Mouse (Mus musculus) splenic B cell, adult 2 months (primary cell): ENCODE data around the gene Dcxr.
A peak's percentile ranks its signal among the peaks of the same experiment; 100 is the strongest.
"Not testable (repeated sequence)": the region's sequence is repeated elsewhere in the genome, so short reads cannot be mapped to it uniquely, and the experiment has no call there.

ENCODE experiments used
- DNase-seq: peaks from one replicate; pipeline ENCODE4 v3.0.0-alpha.2; 2011; ENCODE audit warnings: low read depth, low spot score
- H3K27me3 ChIP-seq: 2 replicates; pipeline ENCODE4 v1.6.1; 2012; ENCODE audit warnings: mild to moderate bottlenecking, low read length, moderate library complexity, mixed read lengths; ENCODE audit not compliant: control insufficient read depth, poor library complexity, insufficient read depth, severe bottlenecking
- H3K36me3 ChIP-seq: 2 replicates; pipeline ENCODE4 v1.6.1; 2012; ENCODE audit warnings: mild to moderate bottlenecking, low read length, moderate library complexity, mixed read lengths; ENCODE audit not compliant: control insufficient read depth, poor library complexity, insufficient read depth, severe bottlenecking

Dcxr gene

DNA sequence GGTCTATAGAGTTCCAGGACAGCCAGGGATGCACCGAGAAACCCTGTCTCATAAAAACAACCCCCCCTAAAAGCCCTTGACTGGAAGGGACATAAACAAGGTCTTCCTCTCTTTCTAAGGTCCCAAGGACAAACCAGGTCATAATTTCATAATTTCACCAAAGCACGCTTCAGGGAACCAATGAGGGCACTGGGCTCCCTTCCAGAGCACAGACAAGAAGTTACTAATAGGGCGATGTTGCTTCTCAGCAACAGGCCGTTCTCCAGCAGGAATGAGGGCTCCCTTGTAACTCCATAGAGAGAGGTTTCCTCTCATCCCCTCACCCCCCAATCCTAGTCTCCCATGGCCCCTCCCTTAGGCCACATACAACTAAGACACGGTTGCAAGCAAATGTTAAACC lies 13.9 kb upstream of the Dcxr start:
- Histone ChIP-seq H3K27me3 (no peaks in the 10 kb centered on the region), H3K36me3 (no peaks in the 10 kb centered on the region)
- DNase-seq: no peak

GRCm38 (mm10) chr11:120736424-120736823 lies 9.3 kb upstream of the Dcxr start:
- DNase-seq: no peak
- Histone ChIP-seq H3K36me3 (no peaks in the 10 kb centered on the region), H3K27me3 (no peaks in the 10 kb centered on the region)

GRCm38 (mm10) chr11:120733521-120733920 lies 6.4 kb upstream of the Dcxr start:
- Histone ChIP-seq H3K27me3 (no peaks in the 10 kb centered on the region), H3K36me3 (no peaks in the 10 kb centered on the region)
- DNase-seq: no peak

DNA sequence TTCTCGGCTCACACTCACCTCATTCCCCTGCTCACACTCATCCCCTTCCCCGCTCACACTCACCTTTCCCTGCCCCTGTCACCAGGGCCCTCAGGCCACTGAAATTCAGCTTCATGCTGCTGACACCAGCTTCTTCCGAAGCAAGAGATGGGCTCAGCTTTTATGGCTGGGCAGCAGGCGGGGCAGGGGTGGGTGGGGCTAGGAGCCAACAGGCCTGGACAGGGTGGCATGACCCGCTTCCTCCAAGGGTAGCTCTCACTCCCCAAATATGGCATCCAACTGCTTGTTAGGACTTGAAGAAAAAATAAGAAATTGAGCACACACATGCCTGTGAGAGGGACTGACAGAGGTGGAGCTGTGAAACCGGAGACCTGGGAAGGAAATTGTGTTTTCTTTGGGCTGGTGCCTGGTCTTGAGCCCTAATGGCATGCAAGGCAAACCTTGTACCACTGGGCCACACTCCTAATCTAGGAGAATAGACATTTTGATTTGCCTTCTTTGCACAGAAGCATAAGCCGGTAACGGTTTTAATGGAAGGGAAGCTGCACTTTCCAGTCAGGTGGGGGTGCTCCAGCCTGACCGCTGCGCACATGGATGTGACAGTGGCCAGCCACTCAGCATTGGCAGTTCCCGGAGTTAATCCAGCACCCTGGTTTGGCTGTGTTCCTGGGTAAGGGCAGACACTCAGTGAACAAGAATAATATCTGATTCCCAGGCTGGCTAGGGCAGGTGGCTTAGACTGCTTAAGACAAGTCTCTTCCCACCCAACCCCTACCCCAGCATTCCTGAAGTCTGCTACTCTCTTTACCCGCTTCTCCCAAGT lies 5.0 kb upstream of the Dcxr start, which contains the start of gene Cbr2:
Cbr2 (minus strand) TSS at position 257 of the 823 bp plus-strand sequence.
- H3K36me3 ChIP-seq: no peaks in the 10 kb centered on the region
- H3K27me3 ChIP-seq: no peaks in the 10 kb centered on the region
- DNase-seq: no peak

- no peak for DNase-seq
- no peaks in the 10 kb centered on the region for H3K27me3 ChIP-seq
These were observed 4.3 kb upstream of the Dcxr start for GRCm38 (mm10) chr11:120731395-120731794.

GRCm38 (mm10) chr11:120730331-120730870 lies 3.3 kb upstream of the Dcxr start:
- H3K36me3 ChIP-seq: no peaks in the 10 kb centered on the region
- DNase-seq: no peak
- H3K27me3 ChIP-seq: no peaks in the 10 kb centered on the region

More at GRCm38 (mm10) chr11:120731395-120731794, 4.3 kb upstream of the Dcxr start:
- no peaks in the 10 kb centered on the region for H3K36me3 ChIP-seq

GRCm38 (mm10) chr11:120729432-120730050 lies 2.5 kb upstream of the Dcxr start:
- not testable (repeated sequence) for H3K27me3 ChIP-seq, H3K36me3 ChIP-seq
- peak; percentile 67 for DNase-seq

DNA sequence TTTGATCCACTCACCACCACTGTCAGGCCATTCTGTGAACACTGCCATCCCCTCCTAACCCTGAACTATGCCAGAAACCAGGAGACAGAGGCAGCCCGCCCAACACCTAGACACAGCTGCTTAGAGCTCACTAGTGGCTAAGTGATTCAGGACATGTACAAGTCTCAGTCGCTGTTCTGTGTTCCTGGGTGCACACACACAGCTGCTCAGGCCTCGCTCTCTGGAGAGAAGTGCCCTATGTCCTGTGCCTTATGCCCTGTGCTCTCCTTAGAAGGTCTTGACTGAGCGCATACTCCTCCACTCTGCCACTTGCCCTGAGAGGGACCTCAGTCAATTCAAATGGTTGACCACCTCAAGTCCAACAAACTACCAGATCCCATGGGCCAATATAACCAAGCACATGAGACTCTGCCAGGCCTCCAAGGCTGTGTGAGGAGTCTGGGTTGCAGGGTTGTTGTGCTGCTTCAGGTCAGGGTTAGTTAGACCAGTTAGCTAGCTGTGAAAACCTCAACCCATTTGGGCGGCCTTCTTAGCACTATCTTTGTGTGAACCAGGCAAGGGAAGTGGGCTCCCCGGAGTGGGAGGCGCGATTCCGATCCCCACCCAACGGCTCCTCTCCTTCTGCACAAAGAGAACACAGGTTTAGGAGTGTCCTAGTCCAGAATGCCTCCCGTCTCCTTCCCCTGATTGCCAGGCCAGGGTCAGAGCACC lies 1.6 kb upstream of the Dcxr start:
- DNase-seq: no peak
- no peaks in the 10 kb centered on the region for H3K27me3 ChIP-seq
- no peaks in the 10 kb centered on the region for H3K36me3 ChIP-seq

- Histone ChIP-seq H3K36me3 (no peaks in the 10 kb centered on the region), H3K27me3 (no peaks in the 10 kb centered on the region)
- DNase-seq: no peak
These were observed 483 bp upstream of the Dcxr start for GRCm38 (mm10) chr11:120727564-120727963.

- DNase-seq: no peak
- Histone ChIP-seq H3K36me3 (no peaks in the 10 kb centered on the region), H3K27me3 (no peaks in the 10 kb centered on the region)
These were observed 575 bp downstream of the Dcxr start for GRCm38 (mm10) chr11:120726243-120727168.

DNA sequence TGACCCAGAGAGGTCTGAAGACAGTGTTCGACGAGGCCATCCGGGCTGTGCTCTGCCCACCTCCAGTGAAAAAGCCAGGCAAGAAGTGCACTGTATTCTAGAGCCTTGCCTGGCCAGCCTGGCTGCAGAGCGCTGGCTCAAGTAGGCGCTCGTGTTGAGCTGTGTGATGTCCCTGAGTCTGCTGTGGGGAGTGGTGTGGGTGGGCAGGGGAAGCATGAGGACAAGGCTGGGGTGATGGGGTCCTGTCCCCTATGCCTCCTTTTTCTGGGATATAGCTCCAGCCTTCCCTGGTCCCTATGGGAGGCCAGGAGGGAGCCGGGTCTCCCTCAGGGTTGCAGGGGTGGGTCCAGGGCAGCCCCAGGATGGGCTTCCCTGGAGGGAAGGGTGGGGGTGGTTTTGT lies 3.6 kb downstream of the Dcxr start:
- Histone ChIP-seq H3K36me3 (no peaks in the 10 kb centered on the region), H3K27me3 (no peaks in the 10 kb centered on the region)
- DNase-seq: no peak

DNA sequence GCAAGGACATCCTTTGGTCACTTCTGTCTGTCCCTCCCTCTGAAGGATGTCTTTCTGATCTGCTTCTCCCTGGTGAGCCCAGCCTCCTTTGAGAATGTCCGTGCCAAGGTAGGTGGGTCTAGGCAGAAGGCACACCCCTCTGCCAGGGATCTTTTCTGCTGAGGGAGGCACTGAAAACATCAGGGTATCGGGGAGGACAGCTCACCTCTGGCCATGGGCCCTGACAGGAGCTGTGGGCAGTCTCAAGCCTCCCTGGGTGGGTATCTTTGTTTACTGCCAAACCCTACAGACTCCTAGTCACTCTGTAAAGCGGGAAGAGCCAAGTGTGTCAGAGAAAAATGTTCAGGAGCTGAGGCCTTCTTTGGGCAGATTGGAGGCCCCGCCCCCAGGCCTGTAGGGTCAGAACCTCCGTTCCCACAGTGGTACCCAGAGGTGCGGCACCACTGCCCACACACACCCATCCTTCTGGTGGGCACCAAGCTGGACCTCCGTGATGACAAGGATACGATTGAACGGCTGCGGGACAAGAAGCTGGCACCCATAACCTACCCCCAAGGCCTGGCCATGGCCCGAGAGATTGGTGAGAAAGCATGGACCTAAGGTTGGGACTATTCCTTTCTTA lies 4.2 kb downstream of the Dcxr start:
- Histone ChIP-seq H3K36me3 (peaks cover under 1% of the 10 kb centered on the region), H3K27me3 (no peaks in the 10 kb centered on the region)
- DNase-seq: no peak

GRCm38 (mm10) chr11:120722067-120722630 lies 4.9 kb downstream of the Dcxr start:
- no peak for DNase-seq
- H3K36me3 ChIP-seq: peaks cover 3% of the 10 kb centered on the region
- no peaks in the 10 kb centered on the region for H3K27me3 ChIP-seq
